Mouse (Mus musculus) megakaryocyte, embryonic 14.5 days (primary cell): ENCODE measurements around the gene Tbc1d16. TPM values are rescaled to one million over a fixed set of nuclear protein-coding genes. Genes with fewer than 3 reads are reported as not detected.
"Not testable (repeated sequence)": the region's sequence is repeated elsewhere in the genome, so short reads cannot be mapped to it uniquely, and the experiment has no call there.

Experiments used
- H3K27me3 ChIP-seq: replicated peaks from 2 replicates; pipeline ENCODE3; 2012; ENCODE audit warnings: inconsistent platforms
- H3K36me3 ChIP-seq: replicated peaks from 2 replicates; pipeline ENCODE3; 2012; ENCODE audit warnings: low read length, inconsistent platforms, mixed read lengths
- H3K4me1 ChIP-seq: 2 replicates; pipeline ENCODE4 v1.6.1; 2012; ENCODE audit warnings: inconsistent platforms
- H3K4me3 ChIP-seq: replicated peaks from 2 replicates; pipeline ENCODE3; 2012; ENCODE audit warnings: moderate library complexity, mild to moderate bottlenecking, inconsistent platforms
- H3K9me3 ChIP-seq: 2 replicates; pipeline ENCODE4 v1.6.1; 2012; ENCODE audit warnings: inconsistent platforms
- FLI1 ChIP-seq: IDR thresholded peaks from 2 replicates; pipeline ENCODE4 v1.6.1; 2012; ENCODE audit warnings: low read length, inconsistent platforms, mixed read lengths
- GATA1 ChIP-seq: IDR thresholded peaks from 3 replicates; pipeline ENCODE4 v1.6.1; 2012; ENCODE audit warnings: mixed read lengths, low read length, inconsistent platforms, borderline replicate concordance
- polyA plus RNA-seq: library from polyadenylated mRNA; stranded (reverse); fragments of >175 nt; gene quantifications from 2 replicates; pipeline ENCODE4 v1.2.3, GENCODE M21; 2012; ENCODE audit warnings: low replicate concordance; ENCODE audit not compliant: insufficient read depth

Tbc1d16 gene
- 0.85 TPM in 1 of 2 replicates, not detected in the other for polyA plus RNA-seq

DNA sequence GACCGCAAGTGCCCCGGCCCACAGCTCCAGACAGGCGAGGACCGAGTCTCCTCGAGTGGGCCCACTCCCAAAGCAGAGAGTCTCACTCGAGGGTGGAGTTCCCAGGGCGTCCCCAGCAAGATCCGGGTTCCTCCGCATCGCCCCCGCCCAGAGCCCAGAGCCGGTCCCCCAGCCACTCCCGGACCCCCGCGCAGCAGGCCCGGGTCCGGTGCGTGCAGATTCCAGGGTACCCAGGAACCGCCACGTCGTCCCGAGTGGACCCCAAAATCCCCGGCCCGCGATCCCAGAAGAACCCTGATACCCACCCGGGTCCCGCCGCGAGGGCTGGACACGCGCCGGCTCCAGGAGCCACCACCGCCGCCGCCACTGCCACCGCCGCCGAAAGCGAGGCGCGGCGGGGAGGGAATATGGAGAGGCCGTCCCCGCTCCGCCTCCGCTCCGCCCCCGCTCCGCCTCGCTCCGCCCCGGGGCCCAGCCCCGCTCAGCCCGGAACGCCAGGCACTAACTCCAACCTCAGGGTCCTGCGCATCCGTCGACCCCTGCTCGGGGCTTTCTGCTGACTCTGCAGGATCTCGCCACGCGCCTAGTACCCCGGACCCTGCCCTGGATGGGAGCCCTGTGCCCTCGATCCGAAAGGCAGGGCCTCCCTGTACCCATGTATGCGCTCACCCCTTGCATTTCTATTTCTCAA is at the start of gene Tbc1d16, which contains the start of gene Ccdc40:
Gene Tbc1d16, minus strand, starts transcription at position 409 of the 691 bp plus-strand sequence.
Gene Ccdc40, plus strand, starts transcription at position 482 of the 691 bp plus-strand sequence.
- Histone ChIP-seq H3K9me3 (no peaks in the 10 kb centered on the region), H3K36me3 (no peaks in the 10 kb centered on the region), H3K4me3 (peak within 1 kb of the TSS; percentile 92), H3K27me3 (peaks cover 92% of the 10 kb centered on the region), H3K4me1 (peaks cover 22% of the 10 kb centered on the region)
- TF ChIP-seq GATA1 (no peak), FLI1 (no peak)

GRCm38 (mm10) chr11:119273186-119273930 is 45.1 kb upstream of the Tbc1d16 start:
- H3K36me3 ChIP-seq: peaks cover 82% of the 10 kb centered on the region
- TF ChIP-seq GATA1: no peak
- H3K9me3 ChIP-seq: no peaks in the 10 kb centered on the region
- no peaks in the 10 kb centered on the region for H3K27me3 ChIP-seq
- no peak overlapping the region for H3K4me3 ChIP-seq
- peaks cover 19% of the 10 kb centered on the region for H3K4me1 ChIP-seq

DNA sequence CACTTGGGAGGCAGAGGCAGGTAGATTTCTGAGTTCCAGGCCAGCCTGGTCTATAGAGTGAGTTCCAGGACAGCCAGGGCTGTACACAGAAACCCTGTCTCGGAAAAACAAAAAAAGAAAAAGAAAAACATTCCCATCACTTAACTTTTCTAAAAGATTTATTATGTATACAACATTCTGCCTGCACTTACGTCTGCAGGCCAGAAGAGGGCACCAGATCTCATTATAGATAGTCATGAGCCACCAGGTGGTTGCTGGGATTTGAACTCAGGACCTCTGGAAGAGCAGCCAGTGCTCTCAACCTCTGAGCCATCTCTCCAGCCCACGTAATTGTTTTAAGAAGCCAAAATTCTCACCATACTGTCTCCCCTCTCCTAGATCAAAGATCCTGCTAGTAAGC is 44.2 kb upstream of the Tbc1d16 start:
- Histone ChIP-seq H3K4me1 (peaks cover 28% of the 10 kb centered on the region), H3K36me3 (peaks cover 73% of the 10 kb centered on the region)
- H3K4me3 ChIP-seq, H3K27me3 ChIP-seq, H3K9me3 ChIP-seq: not testable (repeated sequence)

DNA sequence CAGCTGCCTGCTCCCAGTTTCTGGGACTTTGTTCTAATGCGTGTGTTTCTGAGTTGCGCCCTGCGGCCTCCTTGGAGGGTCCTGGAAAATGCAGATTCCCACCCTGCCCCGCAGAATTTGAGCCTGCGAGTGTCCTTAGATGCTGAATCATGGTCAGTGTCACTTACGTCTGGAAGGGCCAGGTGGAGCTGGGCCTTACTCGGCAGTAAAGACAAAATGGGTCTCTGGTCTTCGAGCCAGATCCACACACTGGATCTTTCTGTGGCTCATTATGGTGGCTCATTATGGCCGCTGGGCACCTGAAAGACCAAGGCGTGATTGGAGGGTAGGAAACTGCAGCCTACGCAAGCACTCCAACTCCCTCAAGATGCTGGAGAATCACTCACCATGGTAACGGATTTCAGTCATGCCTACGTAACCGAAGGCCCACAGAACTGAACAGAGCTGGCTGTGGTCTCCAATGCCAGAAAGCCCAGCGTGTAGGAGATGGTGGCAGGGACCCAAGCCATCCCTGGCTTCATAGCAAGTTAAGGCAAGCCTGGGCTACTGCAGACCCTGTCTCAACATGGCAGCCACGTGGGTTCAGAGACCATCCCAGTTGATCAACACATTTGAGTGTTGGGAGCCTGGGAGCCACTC is 40.4 kb upstream of the Tbc1d16 start:
- H3K4me1 ChIP-seq: peaks cover 33% of the 10 kb centered on the region
- no peak for TF ChIP-seq FLI1
- TF ChIP-seq GATA1: no peak
- peaks cover 2% of the 10 kb centered on the region for H3K27me3 ChIP-seq
- H3K36me3 ChIP-seq: peaks cover 39% of the 10 kb centered on the region
- H3K4me3 ChIP-seq: peak overlapping the region; percentile 98
- no peaks in the 10 kb centered on the region for H3K9me3 ChIP-seq

DNA sequence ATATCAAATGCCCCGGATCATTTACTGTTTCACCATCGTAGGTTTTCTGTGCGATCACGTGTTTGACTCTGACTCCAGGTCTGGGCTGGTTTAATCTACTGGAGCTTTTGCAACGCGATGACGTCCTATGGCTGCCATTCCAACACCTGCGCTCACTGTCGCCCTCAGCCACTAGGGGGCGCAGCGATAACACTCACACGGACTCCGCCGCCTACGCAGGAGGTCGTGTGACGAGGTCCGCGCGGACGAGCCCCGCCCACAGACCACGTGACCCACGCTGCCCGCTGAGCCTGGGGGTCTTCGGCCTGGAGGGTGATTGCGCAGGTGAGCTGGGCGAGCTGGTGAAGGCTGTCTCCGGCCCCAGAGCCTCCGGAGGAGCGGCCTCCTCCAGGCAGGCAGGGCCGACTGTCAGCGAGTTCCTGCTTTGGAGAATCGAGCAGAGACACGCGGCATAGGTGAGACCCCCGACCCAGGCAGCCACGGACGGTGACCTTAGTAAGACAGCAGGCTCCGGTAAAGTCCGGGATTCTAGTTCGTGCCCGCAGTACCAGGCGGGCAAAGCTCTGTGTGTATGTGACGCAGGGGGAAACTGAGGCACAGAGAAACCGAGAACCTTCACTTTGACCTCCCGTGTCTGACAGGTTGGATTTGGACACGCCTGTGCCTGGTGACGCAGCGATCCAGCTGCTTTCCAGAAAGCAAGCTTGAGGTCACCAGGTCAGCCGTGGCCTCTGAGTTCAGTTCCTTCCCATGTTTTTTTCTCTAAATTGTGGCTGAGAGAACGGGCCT is 39.7 kb upstream of the Tbc1d16 start, which contains the start of gene Gaa:
Gene Gaa, plus strand, starts transcription at position 120 of the 789 bp plus-strand sequence.
- H3K27me3 ChIP-seq: peaks cover 5% of the 10 kb centered on the region
- H3K4me1 ChIP-seq: peaks cover 33% of the 10 kb centered on the region
- H3K4me3 ChIP-seq: peak within 1 kb of the TSS; percentile 98
- TF ChIP-seq GATA1: no peak
- TF ChIP-seq FLI1: no peak
- no peaks in the 10 kb centered on the region for H3K9me3 ChIP-seq
- peaks cover 32% of the 10 kb centered on the region for H3K36me3 ChIP-seq

- peaks cover 33% of the 10 kb centered on the region for H3K4me1 ChIP-seq
- H3K36me3 ChIP-seq: peaks cover 29% of the 10 kb centered on the region
- H3K27me3 ChIP-seq: peaks cover 10% of the 10 kb centered on the region
- no peaks in the 10 kb centered on the region for H3K9me3 ChIP-seq
- H3K4me3 ChIP-seq: peak overlapping the region; percentile 98
- TF ChIP-seq FLI1 (no peak), GATA1 (no peak)
Observed at GRCm38 (mm10) chr11:119267241-119267674, 39.0 kb upstream of the Tbc1d16 start.

- H3K4me3 ChIP-seq: no peak overlapping the region
- TF ChIP-seq GATA1 (no peak), FLI1 (no peak)
- H3K36me3 ChIP-seq: peaks cover 18% of the 10 kb centered on the region
- H3K9me3 ChIP-seq: no peaks in the 10 kb centered on the region
- H3K4me1 ChIP-seq: peaks cover 41% of the 10 kb centered on the region
- peaks cover 20% of the 10 kb centered on the region for H3K27me3 ChIP-seq
Observed at GRCm38 (mm10) chr11:119265811-119266210, 37.5 kb upstream of the Tbc1d16 start.

- no peaks in the 10 kb centered on the region for H3K9me3 ChIP-seq
- peaks cover 33% of the 10 kb centered on the region for H3K27me3 ChIP-seq
- peaks cover 4% of the 10 kb centered on the region for H3K36me3 ChIP-seq
- TF ChIP-seq FLI1 (no peak), GATA1 (no peak)
- H3K4me1 ChIP-seq: peaks cover 40% of the 10 kb centered on the region
- no peak overlapping the region for H3K4me3 ChIP-seq
Observed at GRCm38 (mm10) chr11:119264413-119264812, 36.1 kb upstream of the Tbc1d16 start.

GRCm38 (mm10) chr11:119259977-119260376 is 31.7 kb upstream of the Tbc1d16 start:
- peaks cover 47% of the 10 kb centered on the region for H3K27me3 ChIP-seq
- H3K9me3 ChIP-seq: no peaks in the 10 kb centered on the region
- no peaks in the 10 kb centered on the region for H3K36me3 ChIP-seq
- no peak for TF ChIP-seq FLI1
- TF ChIP-seq GATA1: no peak
- peaks cover 31% of the 10 kb centered on the region for H3K4me1 ChIP-seq
- no peak overlapping the region for H3K4me3 ChIP-seq
